Mouse (Mus musculus) lung, embryonic 16.5 days (tissue): ENCODE results near the gene Disc1. TPM values are rescaled to one million over a fixed set of nuclear protein-coding genes. Genes with fewer than 3 reads are reported as not detected.
A peak's percentile ranks its signal among the peaks of the same experiment; 100 is the strongest.

Experiments
- ATAC-seq: fragments of 200-750 bp; cut with Nextera tagmentation; 2 replicates; pipeline ENCODE4 v1.8.0; 2017; ENCODE audit warnings: low read depth, mild to moderate bottlenecking, moderate library complexity
- H3K27ac ChIP-seq: fragments of 300-500 bp; sonication (generic); 2 replicates; pipeline ENCODE4 v1.5.1; 2014; ENCODE audit warnings: mild to moderate bottlenecking, control low read depth, low read length
- H3K27me3 ChIP-seq: fragments of 300-500 bp; sonication (generic); 2 replicates; pipeline ENCODE4 v1.6.1; 2014; ENCODE audit warnings: low read depth, low read length, mixed read lengths; ENCODE audit not compliant: control insufficient read depth, insufficient read depth
- H3K36me3 ChIP-seq: fragments of 300-500 bp; sonication (generic); 2 replicates; pipeline ENCODE4 v1.6.1; 2014; ENCODE audit warnings: low read length; ENCODE audit not compliant: control insufficient read depth, insufficient read depth
- H3K4me1 ChIP-seq: fragments of 300-500 bp; sonication (generic); replicated peaks from 2 replicates; pipeline ENCODE4 v1.6.1; 2014; ENCODE audit warnings: low read length, mixed read lengths; ENCODE audit not compliant: control insufficient read depth, insufficient read depth
- H3K4me2 ChIP-seq: fragments of 300-500 bp; sonication (generic); 2 replicates; pipeline ENCODE4 v1.6.1; 2014; ENCODE audit warnings: low read depth, low read length, control low read depth
- H3K4me3 ChIP-seq: fragments of 300-500 bp; sonication (generic); 2 replicates; pipeline ENCODE4 v1.5.1; 2014; ENCODE audit warnings: mild to moderate bottlenecking, low read length, control low read depth
- H3K9ac ChIP-seq: fragments of 300-500 bp; sonication (generic); 2 replicates; pipeline ENCODE4 v1.6.1; 2014; ENCODE audit warnings: low read length, control low read depth
- H3K9me3 ChIP-seq: fragments of 300-500 bp; sonication (generic); 2 replicates; pipeline ENCODE4 v1.6.1; 2016; ENCODE audit warnings: low read length; ENCODE audit not compliant: control insufficient read depth
- WGBS: fragments of 180-500 bp; shearing (Covaris S2); extraction: QIAGEN DNeasy Blood & Tissue Kit; methylation state at CpG from one replicate; pipeline ENCODE4 v1.1.7; 2014; 5-methylcytosine and 5-hydroxymethylcytosine counted together
- polyA plus RNA-seq: library from polyadenylated mRNA; unstranded; fragments of >200 nt; fragmentation: Nextera tagmentation; extraction: Ambion mirVana; gene quantifications from 2 replicates; pipeline ENCODE4 v1.2.1, GENCODE M21; 2015

The Disc1 gene
- polyA plus RNA-seq, 1 experiment from 2014 or later = 2.6 TPM

GRCm38 (mm10) chr8:125284875-125285274 is 230.9 kb downstream of the Disc1 start:
- 56% methylated on average over 4 of the region's 4 CpGs for WGBS
- Histone ChIP-seq H3K4me1 (0 out of 2 replicates have a peak, but pooled peaks cover 6% of the 10 kb centered on the region), H3K36me3 (no peaks in the 10 kb centered on the region), H3K27me3 (no peaks in the 10 kb centered on the region), H3K4me3 (no peak overlapping the region), H3K9me3 (no peaks in the 10 kb centered on the region), H3K4me2 (no peak overlapping the region), H3K9ac (no peak overlapping the region), H3K27ac (no peak overlapping the region)
- no peak for ATAC-seq

GRCm38 (mm10) chr8:125285391-125285790 is 231.4 kb downstream of the Disc1 start:
- H3K9ac ChIP-seq = no peak overlapping the region
- H3K27me3 ChIP-seq = no peaks in the 10 kb centered on the region
- no peak overlapping the region for H3K4me2 ChIP-seq
- 0 out of 2 replicates have a peak, but pooled peaks cover 6% of the 10 kb centered on the region for H3K4me1 ChIP-seq
- H3K27ac ChIP-seq = no peak overlapping the region
- no peaks in the 10 kb centered on the region for H3K36me3 ChIP-seq
- no peak overlapping the region for H3K4me3 ChIP-seq
- H3K9me3 ChIP-seq = no peaks in the 10 kb centered on the region
- WGBS = 77% methylated on average over 8 of the region's 8 CpGs
- ATAC-seq = no peak

- H3K9ac ChIP-seq = no peak overlapping the region
- H3K4me2 ChIP-seq = no peak overlapping the region
- no peaks in the 10 kb centered on the region for H3K27me3 ChIP-seq
- no peaks in the 10 kb centered on the region for H3K9me3 ChIP-seq
- no peaks in the 10 kb centered on the region for H3K36me3 ChIP-seq
- 59% methylated on average over 12 of the region's 12 CpGs for WGBS
- H3K4me3 ChIP-seq = no peak overlapping the region
- H3K27ac ChIP-seq = no peak overlapping the region
- no peak for ATAC-seq
- H3K4me1 ChIP-seq = 0 out of 2 replicates have a peak, but pooled peaks cover 6% of the 10 kb centered on the region
Measured at GRCm38 (mm10) chr8:125285966-125286681, 232.1 kb downstream of the Disc1 start.

GRCm38 (mm10) chr8:125287311-125287710 is 233.3 kb downstream of the Disc1 start:
- H3K36me3 ChIP-seq = no peaks in the 10 kb centered on the region
- H3K9me3 ChIP-seq = no peaks in the 10 kb centered on the region
- H3K4me2 ChIP-seq = no peak overlapping the region
- ATAC-seq = no peak
- 0 out of 2 replicates have a peak, but pooled peaks cover 5% of the 10 kb centered on the region for H3K4me1 ChIP-seq
- H3K4me3 ChIP-seq = no peak overlapping the region
- 69% methylated on average over 4 of the region's 4 CpGs for WGBS
- no peak overlapping the region for H3K27ac ChIP-seq
- no peaks in the 10 kb centered on the region for H3K27me3 ChIP-seq
- H3K9ac ChIP-seq = no peak overlapping the region

GRCm38 (mm10) chr8:125287841-125288341 is 233.9 kb downstream of the Disc1 start:
- Histone ChIP-seq H3K27me3 (no peaks in the 10 kb centered on the region), H3K36me3 (no peaks in the 10 kb centered on the region), H3K4me2 (no peak overlapping the region), H3K4me1 (peaks cover 6% of the 10 kb centered on the region), H3K9ac (no peak overlapping the region), H3K9me3 (no peaks in the 10 kb centered on the region), H3K4me3 (no peak overlapping the region), H3K27ac (no peak overlapping the region)
- no peak for ATAC-seq
- 26% methylated on average over 7 of the region's 7 CpGs for WGBS

GRCm38 (mm10) chr8:125291506-125291905 is 237.5 kb downstream of the Disc1 start:
- Histone ChIP-seq H3K9me3 (no peaks in the 10 kb centered on the region), H3K4me3 (no peak overlapping the region), H3K4me2 (no peak overlapping the region), H3K36me3 (no peaks in the 10 kb centered on the region), H3K4me1 (peaks cover 14% of the 10 kb centered on the region), H3K9ac (no peak overlapping the region), H3K27ac (no peak overlapping the region; the same call in 1 of the 2 replicates), H3K27me3 (no peaks in the 10 kb centered on the region)
- no peak for ATAC-seq
- 50% methylated on average over 10 of the region's 10 CpGs for WGBS

- Histone ChIP-seq H3K27me3 (no peaks in the 10 kb centered on the region), H3K36me3 (no peaks in the 10 kb centered on the region), H3K27ac (peak overlapping the region; percentile 91), H3K4me1 (peaks cover 14% of the 10 kb centered on the region), H3K4me3 (no peak overlapping the region), H3K9me3 (no peaks in the 10 kb centered on the region), H3K4me2 (no peak overlapping the region), H3K9ac (no peak overlapping the region)
- WGBS = 78% methylated on average over 22 of the region's 22 CpGs
- ATAC-seq = no peak
Measured at GRCm38 (mm10) chr8:125291932-125292717, 238.1 kb downstream of the Disc1 start.

- WGBS = 27% methylated on average over 8 of the region's 8 CpGs
- H3K4me2 ChIP-seq = no peak overlapping the region
- H3K4me1 ChIP-seq = peaks cover 12% of the 10 kb centered on the region
- no peaks in the 10 kb centered on the region for H3K27me3 ChIP-seq
- H3K9ac ChIP-seq = no peak overlapping the region
- peak; percentile 84 for ATAC-seq
- no peaks in the 10 kb centered on the region for H3K9me3 ChIP-seq
- no peaks in the 10 kb centered on the region for H3K36me3 ChIP-seq
- H3K27ac ChIP-seq = peak overlapping the region; percentile 91
- no peak overlapping the region for H3K4me3 ChIP-seq
Measured at GRCm38 (mm10) chr8:125292933-125293591, 239.1 kb downstream of the Disc1 start.

- Histone ChIP-seq H3K4me1 (peaks cover 8% of the 10 kb centered on the region; the same call in 1 of the 2 replicates), H3K27ac (no peak overlapping the region), H3K9me3 (no peaks in the 10 kb centered on the region), H3K27me3 (no peaks in the 10 kb centered on the region), H3K9ac (no peak overlapping the region), H3K36me3 (no peaks in the 10 kb centered on the region), H3K4me3 (no peak overlapping the region), H3K4me2 (no peak overlapping the region)
- ATAC-seq = peak; percentile 34; the same call in 1 of the 2 replicates
- WGBS = 14% methylated on average over 4 of the region's 4 CpGs
Measured at GRCm38 (mm10) chr8:125299248-125299647, 245.3 kb downstream of the Disc1 start.
